Mouse (Mus musculus) hindlimb bud, embryonic 11.5 days (tissue): ENCODE results near the gene Ubiad1.

Experiments used
- DNase-seq: peaks from one replicate; pipeline ENCODE4 v3.0.0-alpha.2; 2012; ENCODE audit warnings: low read depth, low spot score; ENCODE audit errors: extremely low spot score

The Ubiad1 gene

DNA sequence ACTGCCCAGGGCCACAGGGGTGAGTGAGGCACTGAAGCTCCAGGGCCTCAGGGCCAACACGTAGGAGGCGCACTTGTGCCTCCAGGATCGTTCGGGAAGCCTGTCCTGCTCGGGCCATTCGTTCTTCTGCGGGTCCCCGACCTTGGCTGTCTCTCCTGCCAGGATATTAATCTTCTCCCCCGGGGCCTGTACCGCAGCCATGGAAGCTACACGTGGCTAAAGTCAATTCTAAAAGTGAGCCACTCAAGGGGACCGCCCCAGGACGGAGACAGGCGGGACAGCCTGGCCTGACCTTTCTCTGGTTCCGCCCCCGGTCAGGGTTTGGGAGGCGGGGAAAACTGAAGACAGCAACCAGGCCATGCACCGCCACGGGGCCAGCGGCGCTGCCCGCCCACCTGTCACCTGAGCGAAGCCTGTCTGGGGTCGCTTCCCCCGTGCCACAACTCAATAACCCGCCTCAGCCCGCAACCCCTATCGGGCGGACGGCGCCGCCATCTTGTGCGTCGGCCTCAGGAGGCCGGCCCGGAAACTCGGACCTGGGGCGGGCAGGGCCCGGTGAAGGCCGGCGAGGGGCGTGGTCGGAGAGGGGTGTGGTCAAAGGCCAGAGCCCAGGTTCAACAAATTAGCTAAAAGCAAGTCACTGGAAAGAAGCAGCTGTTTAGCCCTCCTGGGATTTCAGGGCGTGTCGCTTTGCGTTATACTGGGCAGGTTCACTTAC is at the start of gene Ubiad1:
TSS of gene Ubiad1 (minus strand) at position 522 of the 718 bp plus-strand sequence.
- DNase-seq = peak; percentile 30

DNA sequence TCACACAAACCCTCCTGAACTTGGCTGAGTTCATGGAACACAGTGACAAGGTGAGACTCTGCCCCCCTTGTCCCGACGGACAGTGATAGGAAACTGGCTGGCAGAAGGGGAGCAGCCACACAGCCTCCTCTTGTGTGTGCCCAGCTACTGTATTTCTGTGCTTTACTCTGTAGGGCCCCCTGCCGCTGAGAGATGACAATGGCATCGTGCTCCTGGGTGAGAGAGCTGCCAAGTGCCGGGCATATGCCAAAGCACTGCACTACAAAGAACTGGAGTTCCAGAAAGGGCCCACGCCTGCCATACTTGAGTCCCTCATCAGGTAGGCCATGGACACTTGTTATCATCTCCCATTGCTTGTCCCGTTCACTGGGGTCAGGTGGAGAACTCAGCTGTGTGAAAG is 46.9 kb upstream of the Ubiad1 start:
- DNase-seq = no peak

DNA sequence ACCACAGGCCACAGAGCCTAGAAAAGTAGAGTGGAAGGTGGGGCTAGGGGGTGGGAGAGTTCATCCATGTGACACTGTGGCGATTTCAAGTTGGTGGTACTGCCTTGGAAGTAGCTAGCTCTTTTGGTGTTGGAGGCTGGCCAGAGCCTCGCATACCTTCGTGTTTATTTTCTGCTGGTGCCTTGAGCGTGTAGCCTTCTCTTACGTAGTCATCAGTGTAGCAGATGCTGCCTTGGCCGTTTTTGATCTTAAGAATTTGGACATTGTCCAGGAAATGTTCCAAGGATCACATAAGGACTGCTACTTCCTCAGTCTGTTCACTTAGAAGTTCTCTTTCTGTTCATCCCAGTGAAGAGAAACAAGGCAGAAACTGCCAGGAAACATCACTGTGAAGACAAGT is 45.9 kb upstream of the Ubiad1 start:
- DNase-seq = no peak

DNA sequence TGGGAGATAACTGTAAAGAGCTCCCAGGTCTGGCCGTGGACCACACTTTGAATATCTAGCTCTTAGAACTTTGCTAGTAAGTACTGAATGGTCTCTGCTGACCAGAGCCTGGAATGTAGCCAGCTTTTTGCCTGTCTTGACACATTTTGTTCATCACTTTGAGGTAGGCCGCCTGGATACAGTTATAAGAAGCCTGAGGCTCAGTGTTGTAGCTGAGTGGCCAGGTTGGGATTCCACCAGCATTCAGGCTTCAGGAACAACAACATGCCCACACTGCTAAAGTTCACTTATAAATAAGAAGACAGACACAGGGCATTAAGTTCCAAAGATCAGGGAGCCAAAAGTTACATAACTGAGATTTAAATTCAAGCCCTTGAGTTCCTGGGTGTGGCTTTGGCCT is 43.3 kb upstream of the Ubiad1 start:
- DNase-seq = no peak

DNA sequence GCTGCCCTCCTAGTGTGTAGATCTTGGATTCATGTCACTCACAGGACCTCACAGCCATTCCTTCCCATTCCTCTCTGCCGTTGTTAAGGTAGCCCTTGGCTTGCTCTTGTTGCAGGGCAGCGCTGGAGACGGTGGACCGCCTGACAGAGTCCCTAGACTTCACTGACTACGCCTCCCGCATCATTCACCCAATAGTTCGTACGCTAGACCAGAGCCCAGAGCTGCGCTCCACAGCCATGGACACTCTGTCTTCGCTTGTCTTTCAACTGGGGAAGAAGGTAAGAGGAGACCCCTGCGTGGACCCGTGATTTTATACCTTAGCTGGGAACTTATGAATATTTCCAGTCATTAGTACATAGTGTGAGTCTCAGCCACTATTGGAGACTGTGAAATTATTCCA is 39.9 kb upstream of the Ubiad1 start:
- DNase-seq = no peak

DNA sequence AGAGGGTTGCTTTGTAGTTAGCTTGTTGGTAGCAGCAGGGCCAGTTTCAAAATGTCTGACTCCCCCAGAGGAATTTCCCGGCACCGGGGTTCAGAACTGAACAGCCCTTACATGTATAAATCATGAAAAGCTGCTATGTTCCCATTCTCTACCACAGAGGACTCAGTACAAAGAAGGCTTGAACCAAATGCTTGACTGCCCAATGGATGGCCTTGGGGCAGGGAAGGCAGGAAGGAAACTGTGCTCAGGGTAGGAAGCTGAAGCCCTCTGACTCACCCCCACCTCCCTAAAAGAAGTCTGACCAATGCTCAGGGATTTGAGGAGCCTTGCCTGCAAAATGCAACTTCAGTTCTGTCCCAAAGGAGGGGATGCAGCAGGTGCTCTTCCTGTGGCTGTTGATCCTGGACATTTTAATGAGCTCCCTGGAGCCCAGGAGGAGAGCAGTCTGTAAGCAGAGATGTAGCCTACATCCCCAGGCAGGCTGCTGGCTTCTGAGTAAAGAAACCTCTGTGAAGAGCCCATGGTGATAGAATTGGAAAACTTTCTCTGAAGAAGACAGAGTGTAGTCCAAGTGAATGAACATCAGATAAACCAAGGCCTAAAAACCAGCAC is 37.1 kb upstream of the Ubiad1 start:
- DNase-seq = no peak

DNA sequence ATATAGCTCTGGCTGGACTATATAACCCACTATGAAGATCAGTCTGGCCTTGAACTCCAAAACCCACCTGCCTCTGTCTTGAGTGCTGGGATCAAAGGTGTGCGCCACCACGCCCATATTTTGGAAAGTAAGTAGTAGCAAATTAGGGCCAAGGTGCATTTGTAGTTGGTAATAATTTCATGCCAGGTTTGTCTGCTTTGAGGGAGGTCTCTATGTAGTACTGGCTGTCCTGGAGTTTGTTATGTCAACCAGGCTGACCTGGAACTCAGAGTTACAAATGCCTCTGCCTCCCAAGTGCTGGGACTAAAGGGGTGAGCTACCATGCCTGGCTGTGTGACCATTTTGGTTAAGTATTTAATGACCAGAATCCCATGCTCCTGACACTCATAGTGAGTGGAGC is 35.7 kb upstream of the Ubiad1 start:
- DNase-seq = no peak

DNA sequence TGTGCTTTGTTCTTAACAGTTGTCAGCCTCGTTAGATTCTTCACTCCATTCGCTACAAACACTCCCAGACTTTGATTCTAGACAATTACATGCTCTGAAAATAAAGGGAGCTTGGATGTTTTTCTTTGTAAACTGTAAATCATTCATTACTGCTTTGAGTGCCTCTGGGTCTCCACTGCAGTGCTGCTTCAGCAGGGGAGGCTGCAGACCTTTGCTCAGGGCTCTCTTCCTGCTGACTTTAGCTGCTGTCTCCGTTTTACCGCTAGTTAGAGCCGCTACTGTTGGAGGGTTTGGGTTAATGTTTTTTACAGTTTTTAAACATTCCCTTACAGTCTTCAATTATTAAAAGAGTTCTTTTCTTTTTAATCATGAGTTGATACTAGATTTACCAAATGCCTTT is 28.9 kb upstream of the Ubiad1 start:
- DNase-seq = no peak

DNA sequence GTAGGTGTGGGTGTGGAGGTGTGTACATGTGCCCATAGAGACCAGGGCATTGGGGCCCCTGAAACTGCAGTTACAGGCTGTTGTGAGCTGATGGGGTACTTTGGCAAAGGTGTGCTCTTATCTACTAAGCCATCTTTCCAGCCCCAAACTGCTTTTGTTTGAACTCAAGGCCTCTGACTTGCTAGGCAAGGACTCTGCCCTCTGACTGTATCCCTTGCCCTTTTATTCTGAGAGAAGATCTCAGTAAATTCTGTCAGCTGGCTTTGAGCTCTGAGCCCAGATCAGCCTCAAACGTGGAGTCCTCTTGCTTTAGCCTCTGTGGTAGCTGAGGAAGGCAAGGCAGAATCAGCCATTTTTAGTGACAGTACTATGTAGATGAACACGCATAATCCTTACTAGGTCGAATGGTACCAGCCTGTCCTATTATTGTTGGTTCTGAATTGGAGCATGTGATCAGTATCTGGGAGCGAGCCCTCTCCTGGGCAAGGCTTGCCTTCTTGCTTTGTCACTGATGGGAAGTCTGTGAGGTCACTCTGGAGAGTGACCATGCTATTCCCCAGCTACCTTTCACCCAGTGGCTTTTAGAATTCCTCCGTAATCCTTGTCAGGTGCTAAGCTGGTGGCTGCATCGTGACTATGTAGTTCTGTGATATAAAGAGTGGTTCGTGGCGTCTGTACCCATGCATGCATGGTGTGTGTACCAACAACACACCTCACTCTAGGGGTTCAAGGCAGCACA is 28.0 kb upstream of the Ubiad1 start:
- DNase-seq = no peak

DNA sequence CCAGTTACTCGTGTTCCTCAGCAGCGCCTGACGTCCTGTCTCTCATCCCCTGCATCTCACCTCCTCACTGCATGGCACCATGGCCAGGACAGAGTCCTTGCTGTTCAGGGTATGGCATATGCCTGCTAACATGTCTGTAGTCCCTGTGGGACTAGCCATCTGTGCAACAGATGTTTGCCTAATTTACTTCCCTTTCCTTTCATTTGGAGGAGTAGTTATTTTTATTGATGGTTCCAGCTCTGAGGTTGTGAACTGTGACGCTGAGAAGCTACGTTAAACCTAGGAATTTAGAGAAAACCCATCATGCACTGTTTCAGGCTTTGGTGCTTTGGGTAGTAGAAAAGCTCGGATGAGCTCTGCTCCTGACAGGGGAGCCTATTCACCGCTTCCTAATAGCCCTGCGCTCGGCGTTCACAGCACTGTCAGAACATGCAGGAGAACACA is 26.8 kb upstream of the Ubiad1 start:
- peak; percentile 79 for DNase-seq

DNA sequence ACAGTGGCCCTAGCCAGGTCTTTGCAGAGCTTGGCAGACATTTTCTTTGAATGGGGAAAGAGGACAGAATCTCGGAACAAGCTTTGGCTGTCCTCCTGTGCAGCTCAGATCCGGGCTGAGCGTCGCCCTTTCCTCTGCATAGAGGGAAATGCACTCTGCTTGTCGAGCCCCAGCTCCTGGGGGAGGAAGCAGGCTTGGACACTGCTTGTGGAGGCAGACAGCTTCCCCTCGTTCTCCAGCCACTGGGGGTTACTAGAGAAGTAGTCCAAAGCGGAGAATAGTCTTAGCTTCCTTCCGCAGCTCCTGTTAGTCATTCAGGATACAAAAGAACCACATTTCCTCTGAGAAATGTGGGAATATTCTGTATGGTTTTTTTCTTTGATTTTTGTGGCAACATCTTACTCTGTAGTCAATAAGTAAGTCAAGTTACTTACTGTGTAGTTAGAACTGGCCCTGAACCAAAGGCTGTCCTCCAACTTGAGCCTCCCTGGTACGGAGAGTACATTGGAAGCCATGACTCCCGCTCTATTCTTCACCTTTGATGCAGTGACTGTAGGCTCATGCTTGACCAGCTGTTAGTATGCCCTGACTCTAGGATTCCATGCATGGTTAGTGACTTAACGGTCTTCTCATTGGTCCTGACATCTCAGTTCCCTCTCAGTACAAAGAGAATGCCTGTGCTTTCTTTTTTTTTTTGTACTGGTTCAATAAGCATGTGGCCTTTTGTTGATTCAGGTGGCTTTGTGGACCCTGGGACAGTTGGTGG is 25.1 kb upstream of the Ubiad1 start:
- DNase-seq = no peak

DNA sequence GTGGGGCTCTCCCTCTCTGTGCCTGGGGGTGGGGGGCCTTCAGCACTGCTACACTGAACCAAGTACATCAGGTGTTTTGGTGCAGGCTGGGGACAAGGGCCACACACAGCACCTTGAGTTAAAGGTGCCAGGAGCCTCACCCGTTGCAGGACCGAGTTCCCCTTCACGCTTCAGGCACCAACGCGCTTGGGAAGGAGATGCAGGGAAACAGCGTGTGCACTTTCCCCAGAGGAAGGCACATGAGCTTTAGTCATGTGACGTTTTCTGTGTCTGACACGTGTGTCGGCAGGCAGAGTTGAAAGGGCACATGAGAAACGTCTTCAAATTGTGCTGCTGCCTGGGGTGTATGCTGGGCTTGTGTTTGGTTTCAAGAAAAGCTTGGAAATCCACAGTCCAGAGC is 23.8 kb upstream of the Ubiad1 start:
- no peak for DNase-seq

DNA sequence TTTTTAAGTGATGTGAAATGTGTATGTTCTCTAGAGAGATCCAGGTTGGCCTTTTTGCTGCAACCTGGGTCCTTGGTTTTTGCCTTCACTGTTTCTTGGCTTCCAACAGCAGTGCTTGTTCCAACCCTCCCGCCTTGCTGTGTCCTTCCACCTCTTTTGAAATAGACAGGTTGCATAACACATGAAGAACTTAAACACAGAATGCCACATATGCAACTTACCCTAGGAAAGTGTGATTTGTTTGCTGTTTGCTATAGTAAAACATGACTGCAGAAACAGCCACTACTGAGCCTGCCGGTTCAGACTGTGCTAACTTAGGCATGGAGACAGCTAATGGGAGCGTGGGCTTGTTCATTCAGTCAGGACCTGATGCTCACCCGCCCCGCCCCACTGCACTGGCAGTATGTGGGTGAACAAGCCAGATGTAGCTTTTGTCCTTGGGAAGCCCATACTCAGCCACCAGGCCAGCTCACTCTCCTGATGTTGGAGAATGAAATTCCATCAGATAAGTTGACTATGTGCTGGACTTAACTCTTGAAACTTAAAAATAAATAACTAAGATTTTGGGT is 22.0 kb upstream of the Ubiad1 start:
- no peak for DNase-seq

DNA sequence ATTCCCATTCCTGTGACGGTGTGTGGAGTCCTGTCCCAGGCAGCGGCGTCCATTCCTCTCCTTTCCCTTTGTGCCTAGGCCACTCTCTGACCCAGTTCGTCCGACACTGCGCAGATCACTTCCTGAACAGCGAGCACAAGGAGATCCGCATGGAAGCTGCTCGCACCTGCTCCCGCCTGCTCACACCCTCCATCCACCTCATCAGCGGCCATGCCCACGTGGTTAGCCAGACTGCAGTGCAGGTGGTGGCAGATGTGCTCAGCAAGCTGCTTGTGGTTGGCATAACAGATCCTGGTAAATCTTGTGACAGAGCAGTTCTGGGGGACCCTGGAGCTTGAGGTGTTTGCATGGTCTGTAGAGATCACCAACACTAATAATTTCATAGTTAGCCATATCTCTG is 20.3 kb upstream of the Ubiad1 start:
- DNase-seq = no peak

DNA sequence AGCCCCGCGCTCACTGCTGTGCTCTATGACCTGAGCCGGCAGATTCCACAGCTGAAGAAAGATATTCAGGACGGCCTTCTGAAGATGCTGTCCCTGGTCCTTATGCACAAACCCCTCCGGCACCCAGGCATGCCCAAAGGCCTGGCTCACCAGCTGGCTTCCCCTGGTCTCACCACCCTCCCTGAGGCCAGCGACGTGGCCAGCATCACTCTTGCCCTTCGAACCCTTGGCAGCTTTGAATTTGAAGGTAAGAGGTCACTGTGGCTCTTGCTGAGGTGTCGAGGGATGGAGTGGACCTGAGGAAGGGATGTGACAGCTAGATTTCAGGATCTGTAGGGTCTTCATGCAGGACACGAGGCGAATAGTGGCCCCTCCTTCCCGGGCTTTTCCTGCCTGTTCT is 19.7 kb upstream of the Ubiad1 start:
- DNase-seq = no peak

DNA sequence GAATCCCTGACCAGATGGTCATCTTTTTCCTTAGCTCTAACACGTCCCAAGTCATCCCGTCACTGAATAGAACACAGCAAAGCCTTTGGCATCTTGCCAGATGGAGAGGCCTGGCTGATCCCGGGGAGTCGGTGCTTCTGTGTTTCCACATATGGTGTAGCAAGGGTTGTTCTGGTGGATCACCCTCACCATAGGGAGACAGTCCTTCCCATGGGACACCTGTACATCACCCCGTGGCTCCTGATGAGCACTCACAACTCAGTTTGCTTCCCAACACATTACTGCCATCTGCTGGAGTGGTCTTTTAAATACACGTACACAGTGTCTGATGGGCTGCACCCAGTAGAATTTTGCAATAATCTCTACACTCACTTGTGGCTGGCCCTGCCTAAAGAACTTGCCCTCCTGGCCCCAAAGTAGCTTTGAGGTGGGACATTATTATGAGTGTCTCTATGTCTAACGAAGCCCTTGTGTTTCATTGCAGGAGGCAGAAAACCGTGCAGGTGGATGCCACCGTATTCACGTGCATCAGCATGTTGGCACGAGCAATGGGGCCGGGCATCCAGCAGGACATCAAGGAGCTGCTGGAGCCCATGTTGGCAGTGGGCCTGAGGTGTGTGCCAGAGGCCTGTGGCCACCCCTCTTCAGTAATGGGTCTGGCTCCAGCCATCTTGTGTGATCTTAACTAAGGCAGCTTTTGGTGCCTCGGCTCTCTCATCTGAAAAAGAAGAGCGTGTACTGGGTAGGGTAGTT is 18.8 kb upstream of the Ubiad1 start:
- DNase-seq = no peak

DNA sequence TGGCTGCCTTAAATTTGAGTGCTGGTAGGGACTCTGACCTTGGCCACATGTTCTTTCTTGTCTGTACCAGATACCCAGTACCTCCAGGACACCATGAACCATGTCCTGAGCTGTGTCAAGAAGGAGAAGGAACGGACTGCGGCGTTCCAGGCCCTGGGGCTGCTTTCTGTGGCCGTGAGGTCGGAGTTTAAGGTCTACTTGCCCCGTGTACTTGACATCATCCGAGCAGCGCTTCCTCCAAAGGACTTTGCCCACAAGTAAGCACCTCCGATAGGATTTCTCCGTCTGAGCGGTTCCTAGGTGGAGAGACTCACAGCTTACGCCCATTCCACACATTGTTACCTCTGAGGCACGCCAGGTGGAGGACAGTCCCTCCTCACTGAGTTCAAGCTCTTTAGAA is 18.1 kb upstream of the Ubiad1 start:
- DNase-seq = no peak

DNA sequence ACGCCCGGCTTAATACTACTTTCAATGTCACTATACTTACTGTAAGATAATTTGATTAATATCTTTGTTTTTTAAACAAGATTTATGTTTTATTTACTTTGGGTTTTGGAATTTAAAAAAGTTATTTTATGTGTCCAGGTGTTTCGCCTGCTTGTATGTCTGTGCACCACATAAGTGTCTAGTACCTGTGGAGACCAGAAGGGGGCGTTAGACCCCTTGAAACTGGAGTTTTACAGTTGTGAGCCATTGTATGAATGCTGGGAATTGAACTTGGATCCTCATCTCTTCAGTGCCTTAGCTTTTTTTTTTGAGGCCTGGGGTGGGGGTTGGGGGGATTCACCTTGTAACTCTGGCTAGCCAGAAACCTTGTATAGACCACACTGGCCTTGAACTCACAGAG is 17.2 kb upstream of the Ubiad1 start:
- DNase-seq = no peak

DNA sequence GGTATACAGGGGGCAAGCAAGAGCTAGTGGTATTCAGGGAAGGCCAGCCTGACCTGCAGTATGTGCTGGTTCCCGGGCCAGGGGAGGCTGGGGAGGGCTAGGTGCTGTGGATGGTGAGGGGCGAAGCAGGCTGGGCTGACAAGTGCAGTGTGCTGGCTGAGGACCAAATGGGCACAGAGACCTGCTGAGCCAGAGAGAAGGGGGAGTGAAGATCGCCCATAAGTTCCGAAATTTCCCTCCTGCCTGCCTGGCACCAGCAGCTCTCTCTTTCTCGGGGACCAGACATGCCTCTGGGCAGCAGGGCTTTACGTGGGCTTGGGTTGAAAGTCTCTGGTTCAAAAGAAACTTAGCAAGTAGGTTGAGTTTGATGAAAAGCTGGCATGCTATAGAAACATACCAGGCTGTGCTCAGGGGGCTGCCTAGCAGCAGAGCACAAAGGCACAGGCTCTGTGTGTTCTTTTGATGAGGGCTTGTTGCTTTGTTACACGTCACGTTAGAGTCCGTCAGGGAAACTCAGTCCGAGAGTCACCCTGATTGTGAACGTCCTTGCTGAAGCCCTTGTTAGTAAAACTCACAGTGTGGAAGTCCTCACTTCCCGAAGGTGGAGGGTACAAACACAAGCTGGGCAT is 16.2 kb upstream of the Ubiad1 start:
- DNase-seq = no peak

DNA sequence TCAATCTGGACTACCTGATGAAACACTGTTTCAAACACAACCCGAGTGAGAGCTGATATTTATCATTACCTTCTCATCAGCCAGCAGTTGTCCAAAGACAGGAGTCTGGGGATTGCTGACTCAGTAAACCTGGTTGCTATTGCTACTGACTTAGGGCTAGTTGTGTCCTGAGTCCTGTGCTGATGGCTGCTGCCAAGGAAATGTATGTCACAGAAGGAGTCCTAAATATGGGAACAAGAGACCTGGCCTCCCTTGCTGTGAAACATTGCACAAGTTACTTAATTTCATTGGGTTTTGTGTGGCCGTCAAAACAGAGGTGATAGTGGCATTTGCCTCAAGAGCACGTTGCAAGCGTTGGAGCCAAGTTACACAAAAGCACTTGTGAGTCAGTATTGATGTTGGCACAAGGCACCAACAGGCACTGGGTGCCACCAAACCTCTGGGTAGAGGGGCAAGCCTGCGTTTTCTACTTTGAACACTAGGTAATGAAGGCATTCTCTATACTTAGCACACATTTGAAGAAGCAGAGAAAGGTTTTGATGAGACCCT is 11.0 kb upstream of the Ubiad1 start:
- DNase-seq = no peak
